Mouse (Mus musculus) liver, adult 2 months (tissue): ENCODE results near the gene Ubxn6.

Source experiments
- CTCF ChIP-seq: fragments of 200-500 bp; IDR thresholded peaks from 2 replicates; pipeline ENCODE4 v1.5.1; 2011; ENCODE audit warnings: low read depth, low read length, control low read depth
- POLR2A ChIP-seq: fragments of 200-500 bp; IDR thresholded peaks from 2 replicates; pipeline ENCODE4 v1.6.1; 2011; ENCODE audit warnings: low read length, control low read depth; ENCODE audit not compliant: insufficient read depth; ENCODE audit errors: extremely low read depth

- TF ChIP-seq CTCF (no peak), POLR2A (no peak)
Observed at GRCm38 (mm10) chr17:56035216-56035615, 39.6 kb downstream of the Ubxn6 start.
